Mouse (Mus musculus): ENCODE measurements at regions not wholly inside any gene's neighbourhood (a gene's known extent, or its start where the extent isn't known, plus 50 kb on each side); places are given as distances from the start of the nearest gene placed in this dataset.

GRCm38 (mm10) chr7:145094134-145094526 lies 113.8 kb downstream of the 1810010D01Rik start:
- TF ChIP-seq CTCF (IDR thresholded peaks at IDR 0.05; ENCODE audit: low read depth, low read length) (no peak), POLR2A (IDR thresholded peaks at IDR 0.05; ENCODE audit: extremely low read depth, insufficient read depth, low read length) (no peak)

Data from liver, adult 2 months (tissue).